Mouse (Mus musculus): ENCODE measurements around the gene Dis3l.
"Not testable (repeated sequence)": the region's sequence is repeated elsewhere in the genome, so short reads cannot be mapped to it uniquely, and the experiment has no call there.

Dis3l gene

GRCm38 (mm10) chr9:64316986-64317385 lies 24.1 kb downstream of the Dis3l start:
- DNase-seq (ENCODE audit: low spot score), result no peak

GRCm38 (mm10) chr9:64314696-64315095 lies 26.4 kb downstream of the Dis3l start:
- DNase-seq (ENCODE audit: low spot score), result no peak

DNA sequence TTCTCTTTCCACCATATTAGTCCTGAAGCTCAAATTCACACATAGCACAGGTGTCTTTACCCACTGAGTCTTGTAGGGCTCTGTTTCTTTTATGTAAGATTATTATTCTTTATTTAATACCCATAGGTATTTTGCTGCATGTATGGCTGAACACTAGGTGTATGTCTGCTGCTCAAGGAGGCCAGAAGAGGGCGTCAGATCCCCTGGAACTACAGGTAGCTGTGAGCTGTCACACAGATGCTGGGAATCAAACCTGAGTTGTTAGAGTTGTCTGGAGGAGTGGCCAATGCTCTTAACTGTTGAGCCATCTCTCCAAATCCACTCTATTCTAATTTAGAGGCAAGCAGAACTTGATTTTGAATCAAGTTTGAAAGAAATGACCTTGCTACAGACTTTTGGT lies 29.0 kb downstream of the Dis3l start:
- DNase-seq (ENCODE audit: low spot score), result no peak

DNA sequence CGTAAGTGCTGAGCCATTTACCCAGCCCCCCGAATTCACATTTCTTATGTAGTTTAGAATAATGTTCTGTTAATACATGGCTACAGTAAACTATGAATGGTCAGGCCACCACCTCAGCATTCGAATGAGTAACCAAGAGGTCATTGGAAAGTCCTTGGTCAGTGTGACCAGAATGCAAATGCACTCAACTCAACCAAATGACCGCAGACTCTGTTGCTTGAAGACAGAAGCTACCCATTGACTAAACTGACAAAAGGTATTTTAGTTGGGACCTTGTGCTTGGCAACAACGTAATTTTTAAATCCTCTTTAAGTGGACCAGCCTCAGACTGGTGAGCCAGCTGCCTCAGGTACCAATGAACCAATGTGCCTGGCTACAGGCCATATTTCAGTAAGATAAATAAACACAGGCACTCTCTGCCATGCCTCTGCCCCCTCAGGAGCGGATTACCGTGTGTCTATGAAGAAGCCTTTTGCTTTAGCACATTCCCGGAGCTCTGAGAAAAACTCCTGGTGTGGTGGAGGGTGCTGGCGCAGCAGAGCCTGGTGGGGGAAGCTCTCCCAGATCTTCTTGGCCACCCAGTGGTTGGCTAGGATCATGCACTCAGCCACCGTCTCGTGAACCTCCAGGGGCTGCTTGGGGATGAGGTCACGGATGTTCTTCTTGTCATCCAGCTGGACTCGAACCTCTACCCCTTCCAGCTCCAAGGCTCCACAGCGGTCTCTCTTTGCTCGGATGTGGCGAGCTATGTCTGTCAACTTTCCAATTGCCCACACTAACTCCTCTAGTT lies 29.9 kb downstream of the Dis3l start:
- no peak for DNase-seq (ENCODE audit: low spot score)

GRCm38 (mm10) chr9:64306476-64307312 lies 34.4 kb downstream of the Dis3l start:
- DNase-seq (ENCODE audit: low spot score), result no peak

DNA sequence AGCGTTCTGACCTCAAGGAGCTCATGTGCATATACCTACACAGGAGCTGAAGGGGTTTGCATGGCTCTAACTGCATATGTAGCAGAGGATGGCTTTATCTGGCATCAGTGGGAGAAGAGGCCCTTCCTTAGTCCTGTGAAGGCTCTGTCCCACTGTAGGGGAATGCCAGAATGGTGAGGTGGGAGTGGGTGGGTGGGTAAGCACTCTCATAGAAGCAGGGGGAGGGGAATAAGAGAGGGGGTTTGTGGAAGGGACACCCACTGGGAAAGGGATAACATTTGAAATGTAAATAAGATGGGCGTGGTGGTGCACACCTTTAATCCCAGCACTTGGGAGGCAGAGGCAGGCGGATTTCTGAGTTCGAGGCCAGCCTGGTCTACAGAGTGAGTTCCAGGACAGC lies 38.0 kb downstream of the Dis3l start:
- DNase-seq (ENCODE audit: low spot score), result not testable (repeated sequence)

DNA sequence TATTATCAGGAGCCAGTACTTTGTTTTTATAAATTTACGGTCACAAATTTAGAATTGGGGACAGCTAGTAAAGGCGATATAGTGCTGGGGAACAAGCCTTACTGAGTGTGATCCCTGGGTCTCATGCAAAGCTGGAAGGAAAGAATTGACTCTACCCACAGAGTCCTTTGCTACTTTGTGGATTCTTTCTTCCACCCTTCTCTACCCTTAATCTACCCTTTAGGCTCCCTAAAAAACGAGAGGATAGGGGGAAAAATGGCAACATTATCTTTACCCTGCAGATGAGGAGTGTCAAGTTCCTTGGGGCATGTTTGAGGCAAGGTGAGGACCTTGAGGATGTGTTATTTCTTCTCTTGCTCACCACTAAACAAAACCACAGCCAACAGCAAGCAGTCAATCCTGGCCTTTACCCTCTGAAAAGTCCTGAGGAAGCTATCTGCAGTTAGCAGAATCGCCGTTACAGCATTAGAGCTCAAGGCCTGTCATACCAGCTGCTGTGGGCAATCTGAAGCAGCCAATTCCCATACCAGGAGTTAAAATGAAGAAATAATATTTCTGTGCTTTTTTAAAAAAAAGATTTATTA lies 58.6 kb downstream of the Dis3l start:
- DNase-seq (ENCODE audit: low spot score), result no peak

DNA sequence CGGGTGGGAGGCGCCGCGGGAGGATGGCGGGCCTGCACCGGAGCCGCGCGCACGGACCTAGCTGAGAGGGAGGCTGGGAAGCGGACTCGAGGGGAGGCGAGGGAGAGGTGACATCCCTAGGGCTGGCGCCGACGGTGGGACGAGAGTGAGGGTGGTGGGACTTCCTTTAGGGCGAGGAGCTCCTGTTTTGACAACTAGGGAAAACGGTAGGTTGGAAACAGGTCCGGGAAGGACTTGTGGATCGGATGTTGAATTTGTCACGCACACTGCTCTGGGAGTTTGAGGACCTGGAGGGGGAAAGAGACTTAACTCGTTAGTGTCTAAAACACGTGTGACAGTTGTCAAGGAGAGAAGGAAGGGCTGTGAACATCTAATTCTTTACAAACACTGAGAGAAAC lies 59.3 kb downstream of the Dis3l start:
- DNase-seq (ENCODE audit: low spot score), result no peak

GRCm38 (mm10) chr9:64281105-64281780 lies 59.8 kb downstream of the Dis3l start, which contains the start of gene Tipin:
Gene Tipin (plus strand): TSS chr9:64281581.
- DNase-seq (ENCODE audit: low spot score), result peak; percentile 96

DNA sequence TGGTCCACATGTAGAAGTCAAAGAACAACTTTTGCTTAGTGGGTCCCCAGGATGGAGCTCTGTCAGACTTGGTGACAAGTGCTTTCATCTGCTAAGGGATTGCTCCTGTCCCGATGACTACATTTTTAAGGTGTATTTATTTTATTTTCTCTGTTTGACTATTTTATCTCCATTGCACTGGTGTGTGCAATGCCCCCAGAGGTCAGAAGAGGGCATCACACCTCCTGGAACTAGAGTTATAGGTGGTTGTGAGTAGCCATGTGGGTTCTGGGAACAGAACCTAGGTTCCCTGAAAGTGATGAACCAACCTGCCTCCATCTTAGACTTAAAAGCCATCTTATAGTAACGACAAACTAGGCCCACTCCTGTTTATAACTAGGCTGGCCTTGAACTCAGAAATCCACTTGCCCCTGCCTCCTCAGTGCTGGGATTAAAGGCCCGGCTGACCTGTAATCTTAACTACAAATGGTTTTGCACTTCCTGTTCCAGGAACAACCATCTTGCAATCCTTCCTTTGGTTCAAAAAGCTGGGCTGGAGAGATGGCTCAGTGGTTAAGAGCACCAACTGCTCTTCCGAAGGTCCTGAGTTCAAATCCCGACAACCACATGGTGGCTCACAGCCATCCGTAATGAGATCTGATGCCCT lies 62.3 kb downstream of the Dis3l start:
- no peak for DNase-seq (ENCODE audit: low spot score)

DNA sequence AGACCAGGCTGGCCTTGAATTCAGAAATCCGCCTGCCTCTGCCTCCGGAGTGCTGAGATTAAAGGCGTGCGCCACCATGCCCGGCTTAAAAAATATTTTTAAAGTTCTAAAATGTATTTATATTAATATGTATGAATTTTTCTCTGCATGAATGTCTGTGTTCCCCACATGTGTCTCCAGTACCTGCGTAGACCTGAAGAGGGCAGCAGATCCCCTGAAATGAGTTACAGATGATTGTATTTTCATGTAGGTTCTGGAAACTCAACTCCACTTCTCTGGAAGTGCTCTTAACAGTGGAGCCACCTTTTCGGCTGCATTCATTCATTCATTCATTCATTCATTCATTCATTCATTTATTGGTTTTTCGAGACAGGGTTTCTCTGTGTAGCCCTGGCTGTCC lies 63.4 kb downstream of the Dis3l start:
- peak; percentile 69 for DNase-seq (ENCODE audit: low spot score)

DNA sequence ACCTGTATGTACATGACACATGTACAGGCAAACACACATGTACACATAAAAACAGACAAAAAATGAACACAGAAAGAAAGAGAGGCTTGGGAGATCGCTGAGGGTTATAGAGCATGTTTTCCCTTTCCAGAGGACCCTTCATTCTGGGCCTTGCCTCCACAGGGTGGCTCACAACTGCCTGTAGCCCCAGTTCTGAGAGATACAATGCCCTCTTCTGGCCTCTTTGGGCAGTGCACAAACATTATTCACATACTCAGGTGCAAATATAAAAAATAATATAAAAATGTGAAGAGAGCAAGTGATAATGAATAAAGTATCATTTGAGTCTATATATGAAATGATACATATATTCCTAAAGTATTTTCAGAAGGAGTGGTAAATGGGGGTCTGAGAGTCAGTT lies 66.2 kb downstream of the Dis3l start:
- no peak for DNase-seq (ENCODE audit: low spot score)

GRCm38 (mm10) chr9:64274291-64274690 lies 66.8 kb downstream of the Dis3l start:
- DNase-seq (ENCODE audit: low spot score), result no peak

GRCm38 (mm10) chr9:64273757-64274156 lies 67.3 kb downstream of the Dis3l start:
- no peak for DNase-seq (ENCODE audit: low spot score)

- DNase-seq (ENCODE audit: low spot score), result peak; percentile 28
Measured at GRCm38 (mm10) chr9:64272611-64273010, 68.5 kb downstream of the Dis3l start.

- no peak for DNase-seq (ENCODE audit: low spot score)
Measured at GRCm38 (mm10) chr9:64271249-64271648, 69.8 kb downstream of the Dis3l start.

DNA sequence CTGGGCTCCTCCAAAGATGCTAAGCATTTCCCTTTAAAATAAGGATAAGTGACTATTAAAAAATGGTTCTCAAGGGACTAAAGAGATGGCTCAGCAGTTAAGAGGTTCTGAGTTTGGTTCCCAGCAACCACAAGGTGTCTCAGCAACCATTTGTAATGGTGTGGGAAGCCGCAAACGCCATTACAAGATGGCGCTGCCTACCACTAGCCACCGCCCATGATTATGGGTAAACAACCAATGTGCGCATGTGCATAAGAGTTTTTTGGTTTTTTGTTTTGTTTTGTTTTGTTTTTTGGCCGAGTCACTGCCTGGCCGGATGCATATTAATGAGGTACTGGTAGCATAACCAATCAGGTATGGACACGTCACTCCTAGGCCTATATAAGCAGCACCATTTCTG lies 72.3 kb downstream of the Dis3l start:
- not testable (repeated sequence) for DNase-seq (ENCODE audit: low spot score)

DNA sequence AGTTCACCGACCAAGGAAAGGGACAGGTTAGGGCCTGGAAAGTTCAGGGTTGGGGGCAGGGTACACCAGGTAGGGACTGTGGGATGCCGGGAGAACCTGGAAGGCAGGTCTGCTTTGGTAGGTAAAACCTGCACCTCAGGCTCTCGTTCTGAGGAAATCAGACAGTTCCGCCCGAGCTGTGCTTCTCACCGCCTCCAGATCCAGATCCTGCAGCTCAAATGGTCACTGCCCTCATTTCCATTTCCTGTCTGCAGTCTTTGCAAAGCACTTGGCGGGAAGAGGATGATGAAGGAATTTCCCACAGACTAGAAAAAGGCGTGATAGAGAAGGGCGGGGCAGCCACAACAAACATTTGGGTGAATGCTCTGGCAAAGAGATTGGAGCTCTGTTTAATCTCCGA lies 72.9 kb downstream of the Dis3l start:
- DNase-seq (ENCODE audit: low spot score), result no peak

DNA sequence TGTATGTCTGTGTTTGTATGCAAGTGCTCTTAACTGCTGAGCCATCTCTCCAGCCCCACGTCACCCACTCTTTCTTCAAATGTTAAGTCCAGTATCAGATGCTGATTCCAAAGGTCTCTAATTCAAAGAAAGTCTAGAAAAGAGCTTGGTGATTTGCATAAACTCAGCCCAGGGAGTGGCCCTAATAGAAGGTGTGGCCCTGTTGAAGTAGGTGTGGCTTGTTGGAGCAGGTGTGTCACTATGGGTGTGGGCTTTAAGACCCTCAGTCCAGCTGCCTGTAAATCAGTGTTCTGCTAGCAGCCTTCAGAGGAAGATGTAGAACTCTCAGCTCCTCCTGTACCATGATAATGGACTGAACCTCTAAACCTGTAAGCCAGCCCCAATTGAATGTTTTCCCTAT lies 73.9 kb downstream of the Dis3l start:
- no peak for DNase-seq (ENCODE audit: low spot score)

DNA sequence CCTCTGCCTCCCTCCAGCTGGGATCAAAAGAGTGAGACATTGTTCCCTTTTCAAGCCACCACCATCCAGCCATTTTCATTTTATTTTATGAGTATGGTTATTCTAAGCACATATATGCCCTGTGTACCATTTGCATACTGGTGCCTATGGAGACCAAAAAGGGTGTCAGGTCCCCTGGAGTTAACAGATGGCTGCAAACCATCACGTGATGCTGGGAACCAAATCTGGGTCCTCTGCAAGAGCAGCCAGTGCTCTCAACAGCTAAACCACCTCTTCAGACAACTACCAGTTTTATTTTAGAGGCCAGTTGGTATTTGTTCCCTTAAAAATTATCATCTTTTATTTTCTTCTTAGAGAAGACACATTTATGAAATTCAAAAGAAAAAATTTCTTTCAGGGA lies 76.3 kb downstream of the Dis3l start:
- no peak for DNase-seq (ENCODE audit: low spot score)

GRCm38 (mm10) chr9:64261023-64261422 lies 80.1 kb downstream of the Dis3l start:
- DNase-seq (ENCODE audit: low spot score), result no peak

GRCm38 (mm10) chr9:64259906-64260305 lies 81.2 kb downstream of the Dis3l start:
- DNase-seq (ENCODE audit: low spot score), result no peak
